Mouse (Mus musculus) neutrophil, adult 65 days (primary cell): ENCODE measurements around the gene 4930558K02Rik. TPM values are rescaled to one million over a fixed set of nuclear protein-coding genes. Genes with fewer than 3 reads are reported as not detected.

Source experiments
- total RNA-seq: library from RNA; stranded (reverse); gene quantifications from 2 replicates; pipeline ENCODE4 v1.2.4, GENCODE M21; 2023

Gene 4930558K02Rik
- not detected in 2 replicates for total RNA-seq

GRCm38 (mm10) chr1:161979536-161979935 lies at the start of gene 4930558K02Rik:
Gene 4930558K02Rik (minus strand): TSS chr1:161979636.

DNA sequence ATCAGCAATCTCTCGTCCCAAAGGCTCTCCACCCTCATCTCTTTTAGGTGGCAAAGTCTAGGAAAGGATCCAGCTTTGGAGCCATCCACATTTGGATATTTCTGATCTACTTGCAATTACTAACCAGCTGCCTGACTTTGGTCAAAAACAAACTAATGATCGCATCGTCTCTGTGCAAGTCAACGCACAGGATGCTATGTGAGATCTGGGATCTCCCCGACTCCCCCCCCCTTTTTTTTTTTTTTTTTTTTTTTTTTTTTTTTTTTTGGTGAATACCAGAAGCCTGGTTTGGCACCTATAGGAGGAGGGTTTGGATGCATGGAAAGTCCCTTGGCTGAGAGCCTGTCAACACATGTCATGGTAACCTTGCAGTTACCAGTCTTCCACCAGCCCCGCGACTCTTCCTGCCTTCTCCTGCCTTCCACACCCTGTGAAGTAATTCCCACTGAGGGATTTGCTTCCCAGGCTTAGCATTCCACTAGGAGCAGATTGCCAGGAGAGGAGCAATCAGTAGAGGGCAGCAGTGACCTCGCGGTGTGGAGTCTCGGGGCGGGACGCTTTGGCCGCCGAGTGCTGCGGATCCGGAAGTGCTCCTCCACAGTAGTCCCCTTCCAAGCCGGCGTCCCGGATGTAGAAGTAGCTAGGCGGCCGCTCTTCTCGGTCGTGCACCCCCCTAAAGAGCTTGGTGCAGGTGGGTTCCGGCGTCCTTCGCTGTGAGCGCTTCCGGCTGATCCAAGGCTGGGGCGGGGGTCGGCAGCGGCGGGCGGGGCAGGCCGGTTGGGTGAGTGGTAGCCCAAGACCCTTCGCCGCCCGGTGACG lies 10.6 kb downstream of the 4930558K02Rik start, which contains the start of gene Pigc:
Pigc (plus strand) TSS at position 598 of the 819 bp plus-strand sequence.

Other genes with a start within 250 kb of the 4930558K02Rik start
- 0.27 TPM in 1 of 2 replicates, not detected in the other for gene Fasl, start 191.1 kb downstream of the 4930558K02Rik start, total RNA-seq
- gene Suco, start 103.0 kb downstream of the 4930558K02Rik start, total RNA-seq: 480 and 672 TPM in 2 replicates
- gene Pigc, start 10.4 kb downstream of the 4930558K02Rik start, total RNA-seq: 14.3 and 17.4 TPM in 2 replicates